24 mouse cellular contexts compared by ENCODE assay signal in the genomic region with DNA sequence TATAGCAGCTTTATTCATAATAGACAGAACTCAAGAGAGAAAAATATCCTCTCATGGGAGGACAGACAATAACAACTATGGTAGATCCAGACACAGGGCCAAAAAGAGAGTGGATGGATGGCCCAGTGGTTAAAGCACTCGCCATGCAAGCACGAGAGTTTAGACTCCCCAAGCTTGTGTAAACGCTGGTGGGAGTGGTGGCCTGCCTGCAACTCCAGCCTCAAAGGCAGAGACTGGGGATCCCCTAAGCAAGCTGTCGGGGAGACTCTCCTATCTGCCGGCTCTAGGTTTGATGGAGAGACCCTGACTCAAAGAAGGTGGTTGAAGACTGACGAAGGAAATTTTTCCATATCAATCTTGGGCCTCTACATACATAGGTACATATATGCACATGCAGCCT. TPM values are rescaled to one million over a fixed set of nuclear protein-coding genes. Genes with fewer than 3 reads are reported as not detected.
DNase-seq lines count a peak whose midpoint lies in the region; ATAC-seq and TF ChIP-seq lines count a peak whose summit lies in the region.
"Had no signal": no experiment of that assay in that cellular context is flagged by ENCODE, and none has a peak within 500 bp of the region (broad histone marks: within the 10 kb centered on the region; RNA-seq: fewer than 3 reads in every experiment).

No protein-coding gene starts in this region.

- ATAC-seq in midbrain, embryonic 13.5 days: no peak
- no peak for ATAC-seq in midbrain, embryonic 11.5 days (ENCODE audit: low FRiP score)
- ATAC-seq in midbrain, postnatal 0 days (ENCODE audit: low FRiP score): no peak
- ATAC-seq: activated CD4-positive, CD25-positive, alpha-beta regulatory T cell, adult 4 months; CD4-positive, CD25-positive, alpha-beta regulatory T cell, adult 4 months; Patski had no signal

- TF ChIP-seq CTCF in heart, adult 2 months (IDR thresholded peaks at IDR 0.05): no peak
- no peak for TF ChIP-seq CTCF in midbrain, postnatal 0 days (IDR thresholded peaks at IDR 0.05)

- H3K27ac ChIP-seq in heart, adult 2 months: no peak overlapping the region
- no peak overlapping the region for H3K27ac ChIP-seq in midbrain, embryonic 10.5 days (replicated peaks)
- no peak overlapping the region for H3K27ac ChIP-seq in midbrain, embryonic 13.5 days
- no peak overlapping the region for H3K27ac ChIP-seq in midbrain, embryonic 11.5 days (ENCODE audit: low read depth, low read length)
- H3K27ac ChIP-seq in midbrain, postnatal 0 days (ENCODE audit: low read depth, low read length): no peak overlapping the region

- H3K79me2 ChIP-seq in heart, adult 2 months (replicated peaks; ENCODE audit: control insufficient read depth, insufficient read depth, low read length): no peaks in the 10 kb centered on the region

- H3K9ac ChIP-seq in heart, adult 2 months (ENCODE audit: low read depth, low read length): no peak overlapping the region
- H3K9ac ChIP-seq in midbrain, embryonic 13.5 days (replicated peaks): no peak overlapping the region
- no peak overlapping the region for H3K9ac ChIP-seq in midbrain, embryonic 11.5 days (ENCODE audit: low read length)
- H3K9ac ChIP-seq in midbrain, postnatal 0 days (replicated peaks; ENCODE audit: low read length, poor library complexity, severe bottlenecking): no peak overlapping the region

- H3K4me1 ChIP-seq in heart, adult 2 months (ENCODE audit: control insufficient read depth, insufficient read depth, low read length): peaks cover 13% of the 10 kb centered on the region
- H3K4me1 ChIP-seq in midbrain, embryonic 10.5 days: no peaks in the 10 kb centered on the region
- H3K4me1 ChIP-seq in midbrain, embryonic 13.5 days (replicated peaks): no peaks in the 10 kb centered on the region
- H3K4me1 ChIP-seq in midbrain, embryonic 11.5 days (ENCODE audit: control insufficient read depth, insufficient read depth, low read length): no peaks in the 10 kb centered on the region
- H3K4me1 ChIP-seq in midbrain, postnatal 0 days (ENCODE audit: insufficient read depth, low read length): no peaks in the 10 kb centered on the region

- H3K9me3 ChIP-seq in midbrain, embryonic 10.5 days (replicated peaks): no peaks in the 10 kb centered on the region
- H3K9me3 ChIP-seq in midbrain, embryonic 13.5 days: no peaks in the 10 kb centered on the region
- no peaks in the 10 kb centered on the region for H3K9me3 ChIP-seq in midbrain, embryonic 11.5 days (ENCODE audit: control insufficient read depth, low read length)
- H3K9me3 ChIP-seq in midbrain, postnatal 0 days (ENCODE audit: low read length): no peaks in the 10 kb centered on the region
- H3K9me3 ChIP-seq: G1E had no signal

- DNase-seq in heart, adult 11 months: peak; percentile 84
- DNase-seq in heart, adult 2 months: no peak
- DNase-seq in midbrain, embryonic 10.5 days (ENCODE audit: low spot score): peak; percentile 2
- DNase-seq in midbrain, embryonic 11.5 days (ENCODE audit: low spot score, missing footprints): peak; percentile 76
- DNase-seq in midbrain, postnatal 0 days (ENCODE audit: low spot score): no peak
- DNase-seq: adrenal gland, adult 2 months; adrenal gland, adult 8-10 months; adrenal gland, postnatal 10 days; adrenal gland, postnatal 14 days; adrenal gland, postnatal 25 days; adrenal gland, postnatal 36 days; B cell, adult 2 months; cerebellum, adult 11 months; cerebellum, adult 11-12 months; cerebellum, adult 18-20 months had no signal

- WGBS in heart, adult 2 months: 91% methylated on average over 6 of the region's 6 CpGs
- 82% methylated on average over 6 of the region's 6 CpGs for WGBS in midbrain, embryonic 10.5 days
- WGBS in midbrain, embryonic 13.5 days: 93% methylated on average over 6 of the region's 6 CpGs
- 90% methylated on average over 6 of the region's 6 CpGs for WGBS in midbrain, embryonic 11.5 days
- WGBS in midbrain, postnatal 0 days: 88% methylated on average over 6 of the region's 6 CpGs

- peaks cover 2% of the 10 kb centered on the region; the same call in 1 of the 2 replicates for H3K36me3 ChIP-seq in heart, adult 2 months (ENCODE audit: control insufficient read depth, insufficient read depth, low read length)
- H3K36me3 ChIP-seq in midbrain, embryonic 10.5 days: no peaks in the 10 kb centered on the region
- H3K36me3 ChIP-seq in midbrain, embryonic 13.5 days: no peaks in the 10 kb centered on the region
- no peaks in the 10 kb centered on the region for H3K36me3 ChIP-seq in midbrain, embryonic 11.5 days (ENCODE audit: control insufficient read depth, insufficient read depth, low read length)
- H3K36me3 ChIP-seq in midbrain, postnatal 0 days (ENCODE audit: insufficient read depth, low read length): no peaks in the 10 kb centered on the region
- H3K36me3 ChIP-seq: G1E had no signal

- TF ChIP-seq POLR2A in heart, adult 2 months (IDR thresholded peaks at IDR 0.05; ENCODE audit: insufficient read depth, low read depth, low read length): no peak

- H3K27me3 ChIP-seq in heart, adult 2 months (ENCODE audit: control insufficient read depth, insufficient read depth, low read length): no peaks in the 10 kb centered on the region
- no peaks in the 10 kb centered on the region for H3K27me3 ChIP-seq in midbrain, embryonic 10.5 days (ENCODE audit: low read depth, poor library complexity, severe bottlenecking)
- H3K27me3 ChIP-seq in midbrain, embryonic 13.5 days: no peaks in the 10 kb centered on the region
- H3K27me3 ChIP-seq in midbrain, embryonic 11.5 days (ENCODE audit: control insufficient read depth, insufficient read depth, low read length): no peaks in the 10 kb centered on the region
- H3K27me3 ChIP-seq in midbrain, postnatal 0 days (ENCODE audit: insufficient read depth, low read length): no peaks in the 10 kb centered on the region
- H3K27me3 ChIP-seq: CH12.LX, Patski had no signal

- H3K4me2 ChIP-seq in midbrain, embryonic 13.5 days (replicated peaks): no peak overlapping the region
- H3K4me2 ChIP-seq in midbrain, embryonic 11.5 days: no peak overlapping the region
- no peak overlapping the region for H3K4me2 ChIP-seq in midbrain, postnatal 0 days (ENCODE audit: low read depth, low read length, poor library complexity, severe bottlenecking)

- no peak for TF ChIP-seq EP300 in heart, adult 2 months (IDR thresholded peaks at IDR 0.05; ENCODE audit: insufficient read depth, low read depth, low read length)

- intact Hi-C loops in heart, adult 2 months (cut with DNase I): loop anchor here (5.0 kb wide), 3 partner anchors 239 to 799 kb away; partner anchors contain the start of genes Cd28 and Cyp20a1

- H3K4me3 ChIP-seq in heart, adult 2 months: no peak overlapping the region
- H3K4me3 ChIP-seq in midbrain, embryonic 10.5 days: no peak overlapping the region
- no peak overlapping the region for H3K4me3 ChIP-seq in midbrain, embryonic 13.5 days (replicated peaks)
- no peak overlapping the region for H3K4me3 ChIP-seq in midbrain, embryonic 11.5 days (ENCODE audit: low read depth, low read length)
- H3K4me3 ChIP-seq in midbrain, postnatal 0 days (ENCODE audit: low read depth, low read length): no peak overlapping the region

RNA-seq across cellular contexts. Expression of gene Icos, which starts 21.5 kb away (rescaled TPM):
- total RNA-seq in heart, adult 2 months (2021): under 1 TPM; 0.18 TPM
- polyA plus RNA-seq in heart, adult 2 months (2012; rRNA removed): 0.21 and 0.44 TPM in 2 replicates
- polyA plus RNA-seq in midbrain, embryonic 10.5 days (2016; fragmentation: Nextera tagmentation; extraction: Ambion mirVana): 0.25 TPM in 1 of 2 replicates, not detected in the other
- polyA plus RNA-seq in midbrain, embryonic 13.5 days (2015; fragmentation: Nextera tagmentation; extraction: Ambion mirVana): 0.09 TPM in 1 of 2 replicates, not detected in the other
- polyA plus RNA-seq in midbrain, embryonic 11.5 days (2014; fragmentation: Nextera tagmentation; extraction: Ambion mirVana): 0.04 and 0.10 TPM in 2 replicates
- total RNA-seq in midbrain, postnatal 0 days (2014; rRNA removed): not detected in 2 replicates
- 0.14 and 0.28 TPM in 2 replicates for polyA plus RNA-seq in midbrain, postnatal 0 days (2015; fragmentation: Nextera tagmentation; extraction: Ambion mirVana)
- total RNA-seq: adrenal gland, postnatal 25 days; adrenal gland, postnatal 36 days; ES-E14; MEL had no signal
- polyA plus RNA-seq: C2C12, G1E had no signal

Comparison
In these comparisons a context has a peak if more than half of its experiments do, and no peak if none do; other contexts are left out.
1. DNase-seq: peak in heart, adult 11 months (single experiment), midbrain, embryonic 10.5 days (single experiment) and midbrain, embryonic 11.5 days (single experiment); none in heart, adult 2 months (0 of 2) and midbrain, postnatal 0 days (single experiment).